Comparison of ENCODE assay signal across 8 mouse cellular contexts in genomic region chr4:136836387-136836931, GRCm38 (mm10). TPM values are rescaled to one million over a fixed set of nuclear protein-coding genes. Genes with fewer than 3 reads are reported as not detected.
A peak's percentile ranks its signal among the peaks of the same experiment; 100 is the strongest.
DNase-seq lines count a peak whose midpoint lies in the region; ATAC-seq and TF ChIP-seq lines count a peak whose summit lies in the region.

No protein-coding gene starts in this region.

- peak; percentile 46 for ATAC-seq in intestine, postnatal 0 days

- no peaks in the 10 kb centered on the region; the same call in 1 of the 2 replicates for H3K4me1 ChIP-seq in intestine, postnatal 0 days (replicated peaks; ENCODE audit: control insufficient read depth, insufficient read depth, low read length)
- peaks cover 26% of the 10 kb centered on the region for H3K4me1 ChIP-seq in olfactory bulb, adult 2 months (ENCODE audit: control insufficient read depth, insufficient read depth, low read length)

- TF ChIP-seq CTCF in intestine, postnatal 0 days (IDR thresholded peaks at IDR 0.05; ENCODE audit: low read depth), result 0 out of 2 replicates have a peak, but pooled peaks have one; percentile 3
- TF ChIP-seq CTCF in olfactory bulb, adult 2 months (IDR thresholded peaks at IDR 0.05; ENCODE audit: insufficient read depth, low read depth, low read length), result no peak

- peak overlapping the region; percentile 65 for H3K9ac ChIP-seq in intestine, postnatal 0 days (ENCODE audit: low read depth, low read length)

- H3K9me3 ChIP-seq in intestine, postnatal 0 days (ENCODE audit: control insufficient read depth), result no peaks in the 10 kb centered on the region

- no peaks in the 10 kb centered on the region for H3K27me3 ChIP-seq in intestine, postnatal 0 days (replicated peaks; ENCODE audit: control insufficient read depth, insufficient read depth, low read length)

- TF ChIP-seq POLR2A in olfactory bulb, adult 2 months (IDR thresholded peaks at IDR 0.05; ENCODE audit: insufficient read depth, low read depth, low read length), result 0 out of 2 replicates have a peak, but pooled peaks have one; percentile 19

- H3K36me3 ChIP-seq in intestine, postnatal 0 days (ENCODE audit: control insufficient read depth, insufficient read depth), result no peaks in the 10 kb centered on the region

- H3K4me2 ChIP-seq in intestine, postnatal 0 days (replicated peaks; ENCODE audit: low read depth), result peak overlapping the region; percentile 98

- DNase-seq in cerebellum, adult 11 months, result peak; percentile 42
- no peak for DNase-seq in cerebellum, postnatal 14 days
- peak; percentile 62 to 65 for DNase-seq in right cerebral cortex, postnatal 10 days (ENCODE audit: low spot score in 2 of 2)
- DNase-seq in right cerebral cortex, postnatal 4 days, result no peak
- no peak for DNase-seq in ovary, adult 18-20 months (ENCODE audit: low spot score)
- DNase-seq in B cell, adult 2 months, result no peak

- peak overlapping the region; percentile 73 for H3K4me3 ChIP-seq in intestine, postnatal 0 days (ENCODE audit: low read depth, low read length)
- H3K4me3 ChIP-seq in olfactory bulb, adult 2 months (ENCODE audit: insufficient read depth, low read depth, low read length), result peak overlapping the region; percentile 53

- 2% methylated on average over 27 of the region's 27 CpGs for WGBS in intestine, postnatal 0 days
- WGBS in olfactory bulb, adult 2 months, result 1% methylated on average over 27 of the region's 27 CpGs

- H3K27ac ChIP-seq in intestine, postnatal 0 days (ENCODE audit: low read depth, low read length), result 0 out of 2 replicates have a peak overlapping the region, but pooled peaks have one; percentile 70
- H3K27ac ChIP-seq in olfactory bulb, adult 2 months (ENCODE audit: insufficient read depth, low read depth, low read length), result no peak overlapping the region

RNA-seq across cellular contexts. Expression of gene Ephb2, which starts 0.7 kb away (rescaled TPM):
- polyA plus RNA-seq in intestine, postnatal 0 days (2015; fragmentation: Nextera tagmentation; extraction: Ambion mirVana), result 5.7 TPM in 2 replicates
- polyA plus RNA-seq in olfactory bulb, adult 2 months (2012; ENCODE audit: insufficient read depth, insufficient read length, low replicate concordance, missing spikeins), result not detected in 2 replicates

RNA-seq across cellular contexts. Expression of gene C1qb, which starts 49.5 kb away (rescaled TPM):
- polyA plus RNA-seq in intestine, postnatal 0 days (2015; fragmentation: Nextera tagmentation; extraction: Ambion mirVana), result 67.7 and 71.4 TPM in 2 replicates
- polyA plus RNA-seq in olfactory bulb, adult 2 months (2012; ENCODE audit: insufficient read depth, insufficient read length, low replicate concordance, missing spikeins), result not detected in 2 replicates

RNA-seq across cellular contexts. Expression of gene C1qc, which starts 56.4 kb away (rescaled TPM):
- 42.5 and 42.9 TPM in 2 replicates for polyA plus RNA-seq in intestine, postnatal 0 days (2015; fragmentation: Nextera tagmentation; extraction: Ambion mirVana)
- polyA plus RNA-seq in olfactory bulb, adult 2 months (2012; ENCODE audit: insufficient read depth, insufficient read length, low replicate concordance, missing spikeins), result not detected in 2 replicates

Comparison
In these comparisons a context has a peak if more than half of its experiments do, and no peak if none do; other contexts are left out.
1. DNase-seq: peak in cerebellum, adult 11 months (single experiment) and right cerebral cortex, postnatal 10 days (2 of 2); none in cerebellum, postnatal 14 days (0 of 2), right cerebral cortex, postnatal 4 days (single experiment), ovary, adult 18-20 months (single experiment) and B cell, adult 2 months (0 of 2).
2. RNA of gene C1qc, which starts 56.4 kb away (polyA plus RNA-seq): 42.5 to 42.9 TPM in intestine, postnatal 0 days; not detected in olfactory bulb, adult 2 months; every median in the first group is over 10 times any median in the second.